Mouse (Mus musculus) left cerebral cortex, adult 18-20 months (tissue): ENCODE results near the gene Nhlrc2. TPM values are rescaled to one million over a fixed set of nuclear protein-coding genes. Genes with fewer than 3 reads are reported as not detected.
"Not testable (repeated sequence)": the region's sequence is repeated elsewhere in the genome, so short reads cannot be mapped to it uniquely, and the experiment has no call there.

Experiments used
- DNase-seq, 2 experiments: peaks; one replicate each; pipeline ENCODE4 v3.0.0; 2021 to 2022; ENCODE audit warnings: low spot score in 2 of 2, mixed read lengths in 1 of 2
- long read RNA-seq, 2 experiments: library from polyadenylated mRNA; stranded (forward); transcript quantifications; one replicate each; pipeline ENCODE4 v2.0.0; 2021
- total RNA-seq, 2 experiments: library from RNA; stranded (reverse); gene quantifications; 2 replicates each; pipeline ENCODE4 v1.2.3; 2021

The Nhlrc2 gene
- 10 to 100 TPM; 14.1 to 15.2 TPM for total RNA-seq
- long read RNA-seq, experiment 1, full-length matches to known transcripts, result 5 of 8 reads
- long read RNA-seq, experiment 1, partial matches to known transcripts, result 2 of 8 reads
- long read RNA-seq, experiment 1, other reads (novel, unspliced or antisense), result 1 of 8 reads
- long read RNA-seq, experiment 2, full-length matches to known transcripts, result 2 of 5 reads
- long read RNA-seq, experiment 2, partial matches to known transcripts, result 0 of 5 reads
- long read RNA-seq, experiment 2, other reads (novel, unspliced or antisense), result 3 of 5 reads

DNA sequence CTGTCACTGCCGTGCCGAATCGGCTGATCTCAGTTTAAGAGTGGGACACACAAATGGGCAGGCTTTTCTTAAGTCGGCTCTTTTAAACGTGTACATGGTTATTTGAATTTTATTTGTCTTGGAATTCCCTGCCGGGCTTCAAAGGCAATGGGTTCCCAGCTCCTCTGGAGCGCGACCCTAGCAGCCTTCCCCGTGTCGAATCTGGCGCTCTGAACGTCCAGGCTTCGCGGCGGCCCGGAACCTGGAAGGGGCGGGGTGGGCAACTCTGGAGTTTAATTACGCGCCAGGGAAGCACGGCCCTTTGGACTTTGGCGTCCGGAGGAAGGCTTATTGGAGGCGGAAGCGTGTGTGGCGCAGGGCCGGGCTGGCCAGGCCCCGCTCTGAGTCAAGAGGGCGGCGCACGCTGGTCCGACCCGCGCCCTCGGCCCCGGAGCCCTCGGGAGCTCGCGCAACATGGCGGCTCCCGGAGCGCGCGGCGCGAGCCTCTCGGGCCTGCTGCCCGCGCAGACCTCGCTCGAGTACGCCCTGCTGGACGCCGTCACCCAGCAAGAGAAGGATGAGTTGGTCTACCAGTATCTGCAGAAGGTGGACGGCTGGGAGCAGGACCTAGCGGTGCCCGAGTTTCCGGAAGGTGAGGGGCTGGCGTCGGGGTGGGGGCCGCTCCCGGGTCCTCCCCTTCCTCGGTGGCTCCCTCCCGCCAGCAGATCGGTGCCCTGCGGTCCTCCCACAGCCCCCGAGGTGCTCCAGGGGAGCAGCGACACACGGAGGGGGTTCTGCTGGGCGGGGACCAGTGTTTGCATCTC is at the start of gene Nhlrc2:
TSS of gene Nhlrc2 (plus strand) at position 32 of the 803 bp plus-strand sequence.
- DNase-seq, result peak; percentile 68 to 74

- DNase-seq, result not testable (repeated sequence)
Measured at GRCm38 (mm10) chr19:56503069-56503468, 45.0 kb upstream of the Nhlrc2 start.

DNA sequence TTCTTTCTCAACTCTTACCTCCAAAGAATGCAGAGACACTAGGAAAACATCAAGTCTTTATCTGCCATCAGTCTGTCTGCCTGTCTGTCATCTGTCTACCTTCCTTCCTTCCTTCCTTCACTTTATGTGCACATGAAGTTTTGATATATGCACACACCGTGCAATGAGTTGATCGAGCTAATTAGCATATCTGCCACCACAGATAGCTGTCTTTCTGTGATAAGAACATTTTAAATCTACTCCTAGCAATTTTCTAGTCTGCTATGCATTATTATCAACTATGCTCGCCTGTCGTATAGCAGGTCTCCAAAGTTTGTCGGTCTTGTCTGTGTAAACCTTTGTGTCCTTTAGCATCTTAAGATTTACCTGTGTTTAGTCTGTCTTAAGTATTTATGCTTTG is 44.5 kb upstream of the Nhlrc2 start:
- DNase-seq, result not testable (repeated sequence)

DNA sequence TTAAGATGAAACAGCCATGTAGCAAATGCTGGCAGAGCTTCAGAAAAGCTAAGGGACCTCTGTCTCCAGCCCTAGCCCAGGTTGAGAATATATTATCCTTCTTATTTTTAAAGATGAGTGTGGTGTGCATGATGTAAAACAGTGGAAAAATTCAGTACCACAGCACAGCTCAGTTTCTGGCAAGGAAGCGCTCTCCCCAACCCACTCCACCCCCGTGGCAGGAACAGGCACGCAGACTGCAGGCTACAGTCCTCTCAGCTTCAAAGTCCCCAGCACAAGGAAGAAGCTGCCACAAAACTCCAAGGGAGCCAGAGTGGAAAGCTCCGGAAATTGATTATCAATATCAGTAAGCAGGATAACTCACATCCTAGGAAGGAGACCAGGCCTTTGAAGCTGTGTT is 36.9 kb upstream of the Nhlrc2 start:
- DNase-seq, result not testable (repeated sequence)

GRCm38 (mm10) chr19:56513527-56513926 is 34.5 kb upstream of the Nhlrc2 start:
- not testable (repeated sequence) for DNase-seq

DNA sequence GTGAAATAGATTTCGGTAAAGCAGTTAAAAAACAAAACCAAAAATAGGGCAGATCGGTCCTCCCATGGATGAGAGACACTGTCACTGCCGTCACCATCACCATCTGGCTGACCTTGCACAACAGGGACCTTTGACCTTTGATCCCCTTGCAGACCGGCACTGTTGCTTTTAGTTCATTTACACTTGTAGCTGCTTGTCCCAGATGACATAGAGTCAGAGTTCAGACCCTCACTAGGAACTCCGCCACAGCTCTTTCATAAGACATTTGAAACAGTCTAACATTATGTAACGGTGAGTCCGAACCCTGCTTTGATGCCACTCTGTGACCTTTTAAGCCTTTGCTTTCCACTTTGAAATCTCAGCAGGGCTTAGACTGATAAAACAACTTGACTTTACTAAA is 28.7 kb upstream of the Nhlrc2 start:
- DNase-seq, result not testable (repeated sequence)

DNA sequence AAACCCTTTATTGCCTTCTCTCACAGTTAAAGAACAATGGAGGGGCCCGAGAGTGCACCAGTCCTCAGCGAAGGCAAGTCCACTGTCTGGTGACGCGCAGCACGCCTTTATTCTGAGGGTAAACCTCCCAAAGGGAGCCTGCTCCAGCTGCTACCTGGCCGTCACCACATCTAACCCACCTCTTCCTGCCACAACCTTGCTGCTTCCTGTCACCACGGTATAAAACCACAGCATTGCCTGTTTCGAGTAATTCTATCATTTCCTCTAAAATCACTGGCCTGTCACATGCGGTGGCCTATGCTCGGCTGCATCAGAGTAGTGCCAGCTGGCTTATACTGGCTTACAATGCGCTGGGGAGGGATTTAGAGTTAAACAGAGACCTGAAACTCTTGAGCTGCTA is 17.5 kb upstream of the Nhlrc2 start:
- DNase-seq, result not testable (repeated sequence)

DNA sequence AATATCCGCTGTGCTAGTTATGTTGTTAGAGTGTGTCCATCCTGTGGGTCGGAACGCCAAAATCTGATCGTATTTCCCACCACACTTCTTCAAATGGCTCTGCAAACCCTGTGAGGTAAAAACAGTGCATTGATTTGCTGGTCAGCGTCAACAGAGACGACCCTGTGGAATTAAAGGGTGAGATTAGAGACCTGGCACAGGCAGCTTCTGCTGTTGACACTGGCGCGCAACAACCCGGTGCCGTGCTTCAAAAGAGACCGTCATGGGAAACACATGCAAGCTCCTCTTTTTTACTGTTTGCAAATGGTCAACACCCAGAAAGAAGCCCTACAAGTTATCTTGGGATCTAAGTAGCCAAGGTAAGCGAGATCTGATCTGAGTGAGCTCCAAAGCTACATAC is 16.8 kb upstream of the Nhlrc2 start:
- DNase-seq, result no peak

GRCm38 (mm10) chr19:56533291-56534071 is 14.6 kb upstream of the Nhlrc2 start:
- no peak for DNase-seq

DNA sequence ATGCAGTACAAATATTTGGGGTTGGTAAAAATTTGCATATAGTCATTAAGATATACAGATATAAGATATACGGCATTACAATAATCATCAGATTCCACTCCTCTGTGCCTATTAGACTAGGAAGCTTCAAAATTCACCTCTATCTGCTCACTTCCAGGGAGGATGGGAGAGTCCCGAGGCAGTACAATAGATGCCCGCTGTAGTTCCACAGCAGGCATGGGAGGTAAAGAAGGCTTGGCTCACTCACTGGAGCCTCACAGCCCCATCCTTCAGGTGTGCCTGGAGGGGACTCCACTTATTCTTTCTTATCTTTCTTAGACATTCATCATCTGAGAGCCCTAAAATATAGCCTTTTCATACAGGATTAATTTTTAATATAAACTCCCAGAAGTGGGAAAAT is 13.7 kb upstream of the Nhlrc2 start:
- DNase-seq, result no peak

DNA sequence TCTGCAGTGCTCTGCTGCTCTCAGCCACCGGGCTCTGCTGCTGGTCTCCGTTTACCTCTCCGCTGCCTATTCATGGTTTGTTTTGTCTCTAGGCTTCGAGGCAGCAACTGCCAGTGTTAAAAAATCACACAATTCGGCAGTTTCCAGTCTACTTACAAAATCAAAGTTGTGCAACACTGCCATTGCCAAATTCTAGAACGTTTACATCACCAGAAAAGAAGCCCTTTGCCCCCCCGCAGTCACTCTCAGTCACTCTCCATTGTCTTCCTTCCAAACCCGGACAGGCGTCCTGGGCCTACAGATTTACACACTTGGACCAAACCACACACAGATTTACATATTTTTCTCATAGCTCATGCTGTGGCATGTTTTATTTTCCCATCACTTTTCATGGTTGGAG is 13.0 kb upstream of the Nhlrc2 start:
- DNase-seq, result no peak

- no peak for DNase-seq
Measured at GRCm38 (mm10) chr19:56535765-56536164, 12.3 kb upstream of the Nhlrc2 start.

GRCm38 (mm10) chr19:56543320-56543719 is 4.7 kb upstream of the Nhlrc2 start:
- no peak for DNase-seq

GRCm38 (mm10) chr19:56544681-56545388 is 3.2 kb upstream of the Nhlrc2 start:
- no peak for DNase-seq

GRCm38 (mm10) chr19:56546031-56546430 is 2.0 kb upstream of the Nhlrc2 start:
- no peak for DNase-seq

DNA sequence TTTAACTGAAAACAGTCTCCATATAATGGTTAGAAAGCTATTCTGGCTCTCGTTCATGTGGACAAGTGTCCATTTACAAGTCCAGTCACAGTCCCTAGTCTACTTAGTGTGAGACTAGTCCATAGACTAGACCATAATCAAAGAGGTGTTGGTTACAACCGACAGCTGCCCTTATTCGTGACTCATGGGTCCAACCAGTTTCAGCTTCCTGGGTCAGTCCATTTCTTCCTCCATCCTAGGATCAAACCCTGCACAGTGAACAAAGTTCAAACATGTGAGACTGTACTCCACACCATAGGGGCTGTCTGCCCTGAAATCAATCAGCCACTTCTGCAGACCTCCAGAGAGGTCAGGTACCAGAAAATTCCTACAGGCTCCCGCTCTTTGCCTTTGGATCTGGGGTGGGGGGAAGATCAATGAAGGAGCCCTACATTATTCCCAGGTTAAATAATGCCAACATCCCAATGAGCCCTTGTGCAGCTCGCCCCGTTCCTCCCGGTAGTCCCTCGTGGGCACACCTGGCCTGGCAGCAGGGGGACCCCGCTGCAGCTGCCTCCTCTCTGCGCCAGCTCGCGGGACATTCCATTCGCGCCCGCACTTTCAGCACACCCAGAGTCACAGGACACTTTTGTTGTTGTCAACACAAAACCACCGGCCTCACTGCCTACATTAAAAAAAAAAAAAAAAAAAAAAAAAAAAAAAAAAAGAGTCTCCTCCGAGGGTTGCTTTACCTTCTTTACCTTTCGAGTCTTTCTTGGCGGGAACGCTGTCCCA is 418 bp upstream of the Nhlrc2 start, which contains the start of gene Dclre1a:
TSS of gene Dclre1a (minus strand) at position 767 of the 774 bp plus-strand sequence.
- peak; percentile 49 to 70 for DNase-seq

GRCm38 (mm10) chr19:56549033-56549680 is 1.1 kb downstream of the Nhlrc2 start:
- no peak for DNase-seq

DNA sequence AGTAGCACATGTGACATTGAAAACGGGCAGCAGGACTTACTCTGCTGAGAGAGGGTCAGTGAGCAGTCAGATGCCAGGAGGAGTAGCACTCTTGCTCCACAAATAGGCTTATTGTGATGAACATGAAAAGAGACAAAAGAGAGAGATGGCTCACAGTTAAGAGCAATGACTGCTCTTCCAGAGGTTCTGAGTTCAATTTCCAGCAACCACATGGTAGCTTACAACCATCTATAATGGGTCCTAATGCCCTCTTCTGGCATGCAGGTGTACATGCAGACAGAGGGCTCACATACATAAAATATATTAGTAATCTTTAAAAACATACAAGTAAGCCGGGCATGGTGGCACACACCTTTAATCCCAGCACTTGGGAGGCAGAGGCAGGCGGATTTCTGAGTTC is 5.1 kb downstream of the Nhlrc2 start:
- DNase-seq, result no peak

DNA sequence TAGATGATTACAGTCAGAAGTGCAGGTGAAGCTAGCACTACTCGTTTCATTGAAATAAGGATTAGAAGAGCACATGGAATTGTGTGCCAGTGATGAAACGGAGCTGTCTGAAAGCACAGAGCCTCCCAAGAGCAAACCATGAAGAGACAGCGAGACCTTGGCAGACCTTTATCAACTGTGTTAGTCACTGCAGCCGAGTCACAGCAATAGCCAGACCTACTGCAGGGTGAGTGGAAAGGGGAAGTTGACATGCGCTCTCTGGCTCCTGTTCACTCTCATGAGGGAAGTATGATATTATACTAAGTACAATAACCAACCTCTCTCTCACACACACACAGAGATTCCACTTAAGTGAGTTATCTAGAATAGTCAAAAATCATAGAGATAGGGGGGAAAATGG is 7.9 kb downstream of the Nhlrc2 start:
- DNase-seq, result no peak
